Mouse (Mus musculus) hindbrain, embryonic 11.5 days (tissue): ENCODE data around the gene Necap1. TPM values are rescaled to one million over a fixed set of nuclear protein-coding genes. Genes with fewer than 3 reads are reported as not detected.

Experiments
- ATAC-seq: fragments of 200-750 bp; cut with Nextera tagmentation; 2 replicates; pipeline ENCODE4 v1.8.0; 2017; ENCODE audit warnings: mild to moderate bottlenecking, moderate TSS enrichment, moderate library complexity; ENCODE audit not compliant: low FRiP score
- DNase-seq: peaks from one replicate; pipeline ENCODE4 v3.0.0-alpha.2; 2015; ENCODE audit warnings: low spot score
- H3K27ac ChIP-seq: fragments of 300-500 bp; sonication (generic); 2 replicates; pipeline ENCODE4 v1.5.1; 2014; ENCODE audit warnings: mild to moderate bottlenecking, low read depth, low read length
- H3K27me3 ChIP-seq: fragments of 300-500 bp; sonication (generic); 2 replicates; pipeline ENCODE4 v1.6.1; 2014; ENCODE audit warnings: mild to moderate bottlenecking, low read length, moderate library complexity, mixed read lengths; ENCODE audit not compliant: control insufficient read depth, insufficient read depth
- H3K36me3 ChIP-seq: fragments of 300-500 bp; sonication (generic); 2 replicates; pipeline ENCODE4 v1.6.1; 2014; ENCODE audit warnings: mild to moderate bottlenecking, low read length, moderate library complexity, mixed read lengths; ENCODE audit not compliant: control insufficient read depth, insufficient read depth
- H3K4me1 ChIP-seq: fragments of 300-500 bp; sonication (generic); replicated peaks from 2 replicates; pipeline ENCODE4 v1.6.1; 2014; ENCODE audit warnings: low read length, mixed read lengths; ENCODE audit not compliant: control insufficient read depth, insufficient read depth
- H3K4me2 ChIP-seq: fragments of 300-500 bp; sonication (generic); replicated peaks from 2 replicates; pipeline ENCODE4 v1.6.1; 2014; ENCODE audit warnings: mild to moderate bottlenecking, low read depth, low read length
- H3K4me3 ChIP-seq: fragments of 300-500 bp; sonication (generic); 2 replicates; pipeline ENCODE4 v1.5.1; 2014; ENCODE audit warnings: low read depth, low read length
- H3K9ac ChIP-seq: fragments of 300-500 bp; sonication (generic); 2 replicates; pipeline ENCODE4 v1.6.1; 2014; ENCODE audit warnings: low read depth, low read length
- H3K9me3 ChIP-seq: fragments of 300-500 bp; sonication (generic); 2 replicates; pipeline ENCODE4 v1.6.1; 2016; ENCODE audit warnings: low read length; ENCODE audit not compliant: control insufficient read depth
- WGBS: fragments of 180-500 bp; shearing (Covaris S2); extraction: QIAGEN DNeasy Blood & Tissue Kit; methylation state at CpG from one replicate; pipeline ENCODE4 v1.1.7; 2014; 5-methylcytosine and 5-hydroxymethylcytosine counted together
- polyA plus RNA-seq: library from polyadenylated mRNA; unstranded; fragments of >200 nt; fragmentation: Nextera tagmentation; extraction: Ambion mirVana; gene quantifications from 2 replicates; pipeline ENCODE4 v1.2.1, GENCODE M21; 2014

The Necap1 gene
- polyA plus RNA-seq, 1 experiment from 2014 or later = 82.3 TPM

- no peaks in the 10 kb centered on the region for H3K4me1 ChIP-seq
- H3K27ac ChIP-seq = peak overlapping the region; percentile 74
- DNase-seq (no peak), ATAC-seq (peak; percentile 85)
- H3K36me3 ChIP-seq = no peaks in the 10 kb centered on the region
- no peaks in the 10 kb centered on the region for H3K27me3 ChIP-seq
- H3K4me2 ChIP-seq = peak overlapping the region; percentile 46
- WGBS = under 1% methylated on average over 30 of the region's 31 CpGs
- no peaks in the 10 kb centered on the region for H3K9me3 ChIP-seq
- H3K9ac ChIP-seq = peak overlapping the region; percentile 86
- H3K4me3 ChIP-seq = peak overlapping the region; percentile 89
Measured at GRCm38 (mm10) chr6:122874720-122875389, 581 bp downstream of the Necap1 start.

- 95% methylated on average over 7 of the region's 7 CpGs for WGBS
- ATAC-seq = no peak
- no peak overlapping the region for H3K27ac ChIP-seq
- no peak for DNase-seq
- H3K27me3 ChIP-seq = no peaks in the 10 kb centered on the region
- no peaks in the 10 kb centered on the region for H3K4me1 ChIP-seq
- H3K4me2 ChIP-seq = no peak overlapping the region
- H3K36me3 ChIP-seq = 0 out of 2 replicates have a peak, but pooled peaks cover 3% of the 10 kb centered on the region
- no peak overlapping the region for H3K4me3 ChIP-seq
- H3K9me3 ChIP-seq = no peaks in the 10 kb centered on the region
- no peak overlapping the region for H3K9ac ChIP-seq
Measured at GRCm38 (mm10) chr6:122879141-122879735, 5.0 kb downstream of the Necap1 start.

GRCm38 (mm10) chr6:122879781-122880505 lies 5.7 kb downstream of the Necap1 start:
- Histone ChIP-seq H3K9me3 (no peaks in the 10 kb centered on the region), H3K36me3 (0 out of 2 replicates have a peak, but pooled peaks cover 3% of the 10 kb centered on the region), H3K4me1 (no peaks in the 10 kb centered on the region), H3K4me3 (no peak overlapping the region), H3K27ac (no peak overlapping the region), H3K27me3 (no peaks in the 10 kb centered on the region), H3K9ac (no peak overlapping the region), H3K4me2 (no peak overlapping the region)
- ATAC-seq (no peak), DNase-seq (no peak)
- WGBS = 93% methylated on average over 7 of the region's 7 CpGs

- H3K27me3 ChIP-seq = no peaks in the 10 kb centered on the region
- no peaks in the 10 kb centered on the region for H3K4me1 ChIP-seq
- 0 out of 2 replicates have a peak, but pooled peaks cover 3% of the 10 kb centered on the region for H3K36me3 ChIP-seq
- H3K4me3 ChIP-seq = no peak overlapping the region
- H3K4me2 ChIP-seq = no peak overlapping the region
- 93% methylated on average over 12 of the region's 12 CpGs for WGBS
- ATAC-seq = no peak
- no peak overlapping the region for H3K27ac ChIP-seq
- H3K9me3 ChIP-seq = no peaks in the 10 kb centered on the region
- no peak overlapping the region for H3K9ac ChIP-seq
- no peak for DNase-seq
Measured at GRCm38 (mm10) chr6:122881287-122881686, 7.0 kb downstream of the Necap1 start.

- Histone ChIP-seq H3K9me3 (no peaks in the 10 kb centered on the region), H3K9ac (no peak overlapping the region), H3K4me2 (no peak overlapping the region), H3K27ac (no peak overlapping the region), H3K36me3 (peaks cover 12% of the 10 kb centered on the region; the same call in 1 of the 2 replicates), H3K4me1 (no peaks in the 10 kb centered on the region), H3K4me3 (no peak overlapping the region), H3K27me3 (no peaks in the 10 kb centered on the region)
- DNase-seq = no peak
- ATAC-seq = no peak
- 95% methylated on average over 9 of the region's 9 CpGs for WGBS
Measured at GRCm38 (mm10) chr6:122883603-122884002, 9.3 kb downstream of the Necap1 start.

- Histone ChIP-seq H3K4me3 (no peak overlapping the region), H3K9me3 (no peaks in the 10 kb centered on the region), H3K4me2 (no peak overlapping the region), H3K36me3 (peaks cover 9% of the 10 kb centered on the region; the same call in 1 of the 2 replicates), H3K27ac (no peak overlapping the region), H3K9ac (no peak overlapping the region), H3K4me1 (no peaks in the 10 kb centered on the region), H3K27me3 (no peaks in the 10 kb centered on the region)
- DNase-seq = no peak
- WGBS = 94% methylated on average over 2 of the region's 2 CpGs
- ATAC-seq = 0 out of 2 replicates have a peak, but pooled peaks have one; percentile 12
Measured at GRCm38 (mm10) chr6:122889599-122889998, 15.3 kb downstream of the Necap1 start.

GRCm38 (mm10) chr6:122892442-122893049 lies 18.3 kb downstream of the Necap1 start:
- DNase-seq (peak; percentile 75), ATAC-seq (peak; percentile 34; the same call in 1 of the 2 replicates)
- no peak overlapping the region for H3K27ac ChIP-seq
- H3K9ac ChIP-seq = no peak overlapping the region
- no peak overlapping the region for H3K4me3 ChIP-seq
- no peaks in the 10 kb centered on the region for H3K27me3 ChIP-seq
- 9% methylated on average over 2 of the region's 2 CpGs for WGBS
- no peaks in the 10 kb centered on the region for H3K9me3 ChIP-seq
- no peaks in the 10 kb centered on the region for H3K4me1 ChIP-seq
- H3K4me2 ChIP-seq = no peak overlapping the region
- peaks cover 9% of the 10 kb centered on the region; the same call in 1 of the 2 replicates for H3K36me3 ChIP-seq

- Histone ChIP-seq H3K9ac (no peak overlapping the region), H3K4me3 (no peak overlapping the region), H3K36me3 (no peaks in the 10 kb centered on the region), H3K4me1 (no peaks in the 10 kb centered on the region), H3K9me3 (no peaks in the 10 kb centered on the region), H3K27ac (no peak overlapping the region), H3K4me2 (no peak overlapping the region), H3K27me3 (no peaks in the 10 kb centered on the region)
- 89% methylated on average over 4 of the region's 4 CpGs for WGBS
- ATAC-seq = no peak
- DNase-seq = no peak
Measured at GRCm38 (mm10) chr6:122919922-122920321, 45.6 kb downstream of the Necap1 start.
